Mouse (Mus musculus) megakaryocyte, embryonic 14.5 days (primary cell): ENCODE data around the gene Ccdc113.

ENCODE experiments used
- FLI1 ChIP-seq: IDR thresholded peaks from 2 replicates; pipeline ENCODE4 v1.6.1; 2012; ENCODE audit warnings: low read length, inconsistent platforms, mixed read lengths
- GATA1 ChIP-seq: IDR thresholded peaks from 3 replicates; pipeline ENCODE4 v1.6.1; 2012; ENCODE audit warnings: mixed read lengths, low read length, inconsistent platforms, borderline replicate concordance

DNA sequence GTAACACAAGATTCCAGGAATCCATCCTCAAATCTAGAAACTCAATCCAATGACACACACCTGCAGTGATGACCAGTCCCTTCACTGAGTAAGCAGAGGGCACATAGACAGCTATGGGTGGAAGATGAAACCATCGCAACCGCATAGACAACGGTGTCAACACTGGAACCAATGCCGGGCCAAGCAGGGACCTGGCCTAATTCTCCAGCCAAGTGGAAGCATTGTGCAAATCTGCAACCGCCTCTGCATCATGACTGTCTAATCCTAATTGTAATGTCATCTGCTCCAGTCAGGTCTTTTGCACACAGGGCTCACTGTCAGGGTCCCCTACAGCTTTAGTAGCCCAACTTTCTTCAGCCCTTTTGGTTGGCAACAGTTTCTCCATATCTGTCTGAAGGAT lies 33.4 kb upstream of the Ccdc113 start:
- no peak for TF ChIP-seq GATA1
- TF ChIP-seq FLI1: no peak
